Mouse (Mus musculus): ENCODE measurements at regions not wholly inside any gene's neighbourhood (a gene's known extent, or its start where the extent isn't known, plus 50 kb on each side); places are given as distances from the start of the nearest gene placed in this dataset.
A peak's percentile ranks its signal among the peaks of the same experiment; 100 is the strongest.
"Not testable (repeated sequence)": the region's sequence is repeated elsewhere in the genome, so short reads cannot be mapped to it uniquely, and the experiment has no call there.

- DNase-seq (ENCODE audit: low spot score in 2 of 2): no peak
These were observed 56.5 kb upstream of the Pdk3 start for GRCm38 (mm10) chrX:93888480-93888879.

- no peak for DNase-seq (ENCODE audit: low spot score in 2 of 2)
These were observed 57.0 kb upstream of the Pdk3 start for GRCm38 (mm10) chrX:93888966-93889365.

DNA sequence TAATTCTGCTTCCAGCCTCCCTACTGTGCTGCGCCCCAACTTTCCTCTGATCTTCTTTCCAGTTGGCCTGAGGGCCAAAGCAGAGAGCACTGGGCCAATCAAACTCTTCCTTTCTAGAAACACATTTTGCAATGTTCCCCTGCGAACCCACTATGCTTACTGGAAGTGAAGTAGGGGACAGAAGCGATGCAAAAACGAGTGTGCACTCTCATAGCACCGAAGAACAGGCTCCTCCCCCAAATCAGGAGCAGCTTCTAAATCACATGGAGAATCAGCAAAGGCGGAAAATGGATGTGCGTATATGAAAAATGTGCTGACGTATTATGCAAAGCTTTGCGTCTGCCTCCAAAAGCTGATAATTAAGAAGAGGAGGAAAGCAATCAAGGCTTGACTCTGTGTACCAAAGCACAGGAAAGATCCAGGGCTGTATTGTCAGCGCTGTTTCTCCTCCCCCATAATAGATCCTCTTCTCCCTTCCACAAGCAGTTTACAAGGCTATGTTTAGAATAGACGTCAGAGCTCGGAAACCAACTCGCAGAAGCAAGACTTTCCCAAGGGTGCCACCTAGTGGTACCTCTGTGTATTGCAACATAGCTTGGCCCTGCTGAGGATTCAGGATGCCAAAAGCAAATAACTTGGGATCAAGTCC lies 57.5 kb upstream of the Pdk3 start:
- peak; percentile 63 to 85 for DNase-seq (ENCODE audit: low spot score in 2 of 2)

DNA sequence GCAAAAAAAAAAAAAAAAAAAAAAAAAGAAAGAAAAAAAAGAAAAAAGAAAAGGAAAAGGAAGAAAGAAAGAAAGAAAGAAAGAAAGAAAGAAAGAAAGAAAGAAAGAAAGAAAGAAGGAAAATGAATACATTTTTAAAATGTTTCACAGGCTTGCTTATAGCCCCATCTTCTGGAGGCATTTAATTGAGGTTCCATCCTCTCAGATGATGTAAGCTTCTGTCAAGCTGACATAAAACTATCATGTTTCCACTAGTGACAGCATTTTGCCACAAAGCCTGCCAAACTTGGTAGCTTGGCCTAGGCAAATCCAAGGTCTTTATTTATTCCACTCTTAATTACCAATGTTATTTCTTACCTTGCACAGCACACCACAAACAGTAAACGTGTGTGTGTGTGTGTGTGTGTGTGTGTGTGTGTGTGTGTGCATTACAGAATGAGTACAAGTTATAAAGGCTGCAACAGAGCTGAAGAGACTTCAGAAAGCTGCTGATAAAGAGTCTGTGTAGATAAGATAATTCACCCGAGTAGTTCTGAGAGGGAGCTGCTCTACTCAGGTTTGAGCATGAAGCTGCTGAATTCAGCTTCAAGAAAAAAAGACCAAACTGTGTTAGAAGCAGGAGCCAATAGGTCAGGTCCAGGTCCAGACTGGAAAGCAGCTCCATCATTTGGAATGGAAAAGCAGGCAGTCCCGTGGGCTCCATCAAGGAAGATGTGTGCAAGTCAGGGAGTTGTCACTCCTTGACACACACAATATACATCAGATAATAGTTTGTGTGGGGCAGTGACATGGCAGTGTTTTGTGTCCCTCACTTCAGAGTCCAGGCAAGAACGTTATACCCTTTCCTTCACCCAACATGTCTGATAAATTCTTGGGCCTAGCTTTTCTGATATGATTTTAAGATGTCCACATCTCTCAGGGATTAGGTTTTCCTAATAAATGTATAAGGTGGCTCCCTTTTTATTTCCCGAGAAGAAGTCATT lies 65.1 kb upstream of the Pdk3 start:
- DNase-seq (ENCODE audit: low spot score in 2 of 2): no peak

GRCm38 (mm10) chrX:93903209-93903608 lies 65.2 kb upstream of the AU015836 start:
- DNase-seq (ENCODE audit: low spot score in 2 of 2): no peak

DNA sequence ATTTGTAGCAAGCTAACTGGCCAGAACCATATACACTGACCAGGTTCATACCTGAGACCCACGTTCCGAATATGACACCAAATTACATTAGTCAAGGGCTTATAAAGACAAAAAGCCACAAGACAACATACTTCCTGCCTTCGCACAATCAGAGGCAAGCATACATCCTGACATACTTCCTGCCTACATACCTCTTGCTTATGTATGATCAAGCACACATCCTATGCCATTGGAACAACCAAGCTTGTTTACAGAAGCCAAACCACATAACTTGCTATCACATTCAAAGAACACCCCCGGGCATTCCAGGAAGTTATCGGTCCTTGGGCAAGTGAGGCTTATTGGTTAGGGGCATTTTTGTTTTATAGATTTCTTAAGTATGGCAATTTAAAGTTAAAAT lies 62.9 kb upstream of the AU015836 start:
- no peak for DNase-seq (ENCODE audit: low spot score in 2 of 2)

GRCm38 (mm10) chrX:93911087-93911840 lies 57.2 kb upstream of the AU015836 start:
- peak; percentile 10 to 35 for DNase-seq (ENCODE audit: low spot score in 2 of 2)

DNA sequence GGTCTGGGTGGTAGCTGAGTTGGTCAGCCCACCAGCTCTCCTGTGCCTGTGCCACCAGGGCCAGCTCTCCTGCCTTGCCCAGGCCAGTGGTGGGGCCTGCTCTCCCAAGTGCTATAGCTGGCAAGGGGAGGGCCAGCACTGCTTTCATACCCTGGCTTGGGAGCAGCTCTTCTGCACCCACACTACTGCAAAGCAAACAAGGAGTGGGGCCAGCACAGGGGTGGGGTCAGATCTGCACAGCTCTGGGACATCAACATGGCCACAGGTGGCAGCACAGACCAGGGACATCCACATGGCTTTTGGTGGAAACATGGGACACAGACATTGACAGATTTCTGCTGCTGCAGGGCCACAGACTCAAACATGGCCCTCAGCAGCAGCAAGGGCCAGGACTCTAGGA lies 52.9 kb upstream of the AU015836 start:
- DNase-seq (ENCODE audit: low spot score in 2 of 2): no peak

GRCm38 (mm10) chrX:93917367-93917766 lies 51.1 kb upstream of the AU015836 start:
- DNase-seq (ENCODE audit: low spot score in 2 of 2): not testable (repeated sequence)

Measured in frontal cortex, postnatal 14 days (tissue).